Mouse (Mus musculus) small intestine, adult 2 months (tissue): ENCODE data around the gene Ap3b2. TPM values are rescaled to one million over a fixed set of nuclear protein-coding genes. Genes with fewer than 3 reads are reported as not detected.

Experiments
- H3K27ac ChIP-seq: fragments of 200-500 bp; 2 replicates; pipeline ENCODE4 v1.5.1; 2012; ENCODE audit warnings: low read depth, low read length, control low read depth, inconsistent platforms; ENCODE audit not compliant: insufficient read depth
- H3K27me3 ChIP-seq: fragments of 200-500 bp; 2 replicates; pipeline ENCODE4 v1.6.1; 2012; ENCODE audit warnings: mild to moderate bottlenecking, moderate library complexity, low read length, inconsistent platforms; ENCODE audit not compliant: control insufficient read depth, insufficient read depth
- H3K36me3 ChIP-seq: fragments of 200-500 bp; 2 replicates; pipeline ENCODE4 v1.6.1; 2012; ENCODE audit warnings: mild to moderate bottlenecking, low read length, control low read depth, inconsistent platforms; ENCODE audit not compliant: control insufficient read depth, insufficient read depth
- H3K4me1 ChIP-seq: fragments of 200-500 bp; 2 replicates; pipeline ENCODE4 v1.6.1; 2012; ENCODE audit warnings: low read length, inconsistent platforms, mixed read lengths; ENCODE audit not compliant: control insufficient read depth, insufficient read depth, insufficient read length
- H3K4me3 ChIP-seq: fragments of 200-500 bp; 2 replicates; pipeline ENCODE4 v1.5.1; 2012; ENCODE audit warnings: low read depth, mild to moderate bottlenecking, control low read depth, inconsistent platforms, low read length, moderate library complexity
- CTCF ChIP-seq: fragments of 200-500 bp; IDR thresholded peaks from 2 replicates; pipeline ENCODE4 v1.5.1; 2012; ENCODE audit warnings: low read depth, mild to moderate bottlenecking, control low read depth, inconsistent platforms, low read length, moderate library complexity, mixed read lengths; ENCODE audit not compliant: insufficient replicate concordance, insufficient read length; ENCODE audit errors: extremely low read depth
- POLR2A ChIP-seq: fragments of 200-500 bp; IDR thresholded peaks from 2 replicates; pipeline ENCODE4 v1.6.1; 2012; ENCODE audit warnings: low read depth, mild to moderate bottlenecking, control low read depth, inconsistent platforms, low read length, moderate library complexity
- WGBS: fragments of 180-500 bp; shearing (Covaris S2); methylation state at CpG from one replicate; pipeline ENCODE4 v1.1.7; 2018; 5-methylcytosine and 5-hydroxymethylcytosine counted together
- polyA plus RNA-seq: library from polyadenylated mRNA; depleted of rRNA; stranded (reverse); fragments of >200 nt; gene quantifications from 2 replicates; pipeline ENCODE4 v1.2.3, GENCODE M21; 2012

Ap3b2 gene
- polyA plus RNA-seq, 1 experiment = 1.4 TPM

GRCm38 (mm10) chr7:81531462-81531861 is 37.7 kb upstream of the Ap3b2 start:
- peaks cover 45% of the 10 kb centered on the region for H3K36me3 ChIP-seq

GRCm38 (mm10) chr7:81528918-81529317 is 35.2 kb upstream of the Ap3b2 start:
- Histone ChIP-seq H3K27ac (no peak overlapping the region), H3K36me3 (peaks cover 37% of the 10 kb centered on the region), H3K4me3 (no peak overlapping the region), H3K4me1 (peaks cover 2% of the 10 kb centered on the region; the same call in 1 of the 2 replicates), H3K27me3 (no peaks in the 10 kb centered on the region)
- TF ChIP-seq CTCF (no peak), POLR2A (no peak)
- WGBS = 84% methylated on average over 8 of the region's 8 CpGs

More at GRCm38 (mm10) chr7:81531462-81531861, 37.7 kb upstream of the Ap3b2 start:
- TF ChIP-seq CTCF (no peak), POLR2A (no peak)
- Histone ChIP-seq H3K4me3 (no peak overlapping the region), H3K27me3 (no peaks in the 10 kb centered on the region), H3K27ac (no peak overlapping the region), H3K4me1 (no peaks in the 10 kb centered on the region)
- WGBS = 80% methylated on average over 1 of the region's 1 CpGs

- WGBS = under 1% methylated on average over 13 of the region's 13 CpGs
- Histone ChIP-seq H3K4me1 (peaks cover 5% of the 10 kb centered on the region; the same call in 1 of the 2 replicates), H3K36me3 (peaks cover 3% of the 10 kb centered on the region; the same call in 1 of the 2 replicates), H3K4me3 (peak overlapping the region; percentile 84), H3K27me3 (no peaks in the 10 kb centered on the region), H3K27ac (peak overlapping the region; percentile 63)
- TF ChIP-seq POLR2A (no peak), CTCF (no peak)
Observed at GRCm38 (mm10) chr7:81523663-81524017, 29.9 kb upstream of the Ap3b2 start.

GRCm38 (mm10) chr7:81523008-81523662 is 29.4 kb upstream of the Ap3b2 start:
- H3K36me3 ChIP-seq = 0 out of 2 replicates have a peak, but pooled peaks cover 2% of the 10 kb centered on the region
- peak overlapping the region; percentile 84 for H3K4me3 ChIP-seq
- peak overlapping the region; percentile 65 for H3K27ac ChIP-seq

GRCm38 (mm10) chr7:81516154-81517030 is 22.7 kb upstream of the Ap3b2 start:
- Histone ChIP-seq H3K4me3 (no peak overlapping the region), H3K36me3 (no peaks in the 10 kb centered on the region), H3K4me1 (no peaks in the 10 kb centered on the region; the same call in 1 of the 2 replicates), H3K27me3 (no peaks in the 10 kb centered on the region; the same call in 1 of the 2 replicates), H3K27ac (no peak overlapping the region)
- TF ChIP-seq POLR2A (no peak), CTCF (no peak)
- 52% methylated on average over 6 of the region's 6 CpGs for WGBS

More at GRCm38 (mm10) chr7:81523008-81523662, 29.4 kb upstream of the Ap3b2 start:
- H3K27me3 ChIP-seq = no peaks in the 10 kb centered on the region
- peaks cover 5% of the 10 kb centered on the region; the same call in 1 of the 2 replicates for H3K4me1 ChIP-seq
- under 1% methylated on average over 31 of the region's 31 CpGs for WGBS
- TF ChIP-seq POLR2A = peak; percentile 95
- no peak; the same call in 1 of the 2 replicates for TF ChIP-seq CTCF

GRCm38 (mm10) chr7:81514906-81515590 is 21.3 kb upstream of the Ap3b2 start:
- Histone ChIP-seq H3K27ac (no peak overlapping the region), H3K27me3 (no peaks in the 10 kb centered on the region; the same call in 1 of the 2 replicates), H3K36me3 (no peaks in the 10 kb centered on the region), H3K4me1 (no peaks in the 10 kb centered on the region), H3K4me3 (no peak overlapping the region)
- no peak for TF ChIP-seq CTCF
- no peak for TF ChIP-seq POLR2A
- 32% methylated on average over 13 of the region's 13 CpGs for WGBS
